Mouse (Mus musculus): ENCODE measurements at regions not wholly inside any gene's neighbourhood (a gene's known extent, or its start where the extent isn't known, plus 50 kb on each side); places are given as distances from the start of the nearest gene placed in this dataset.

DNA sequence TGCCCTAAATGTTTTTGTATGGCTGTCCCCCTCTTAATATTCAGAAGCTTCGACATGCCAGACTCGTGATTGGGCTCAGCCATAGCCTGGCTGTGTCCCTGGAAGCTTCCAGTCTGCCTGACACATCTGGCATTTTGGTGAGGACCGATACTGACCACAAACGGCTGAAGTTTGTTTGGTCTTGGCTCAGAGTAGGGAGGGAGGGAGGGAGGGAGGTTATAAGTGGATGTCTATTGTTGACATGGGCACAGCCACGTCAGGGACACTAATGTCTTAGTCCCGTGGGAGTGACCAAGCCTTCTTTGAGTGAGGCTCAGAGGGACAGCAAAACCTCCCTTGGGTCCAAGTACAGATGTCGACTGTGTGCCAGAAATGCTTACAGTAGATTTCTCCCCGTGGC lies 151.7 kb downstream of the Chst1 start:
- no peaks in the 10 kb centered on the region for H3K4me1 ChIP-seq (replicated peaks; ENCODE audit: control insufficient read depth, insufficient read depth, low read length)
- no peak overlapping the region for H3K9ac ChIP-seq (ENCODE audit: low read depth, low read length)
- H3K27ac ChIP-seq (ENCODE audit: low read depth, low read length) = no peak overlapping the region
- H3K9me3 ChIP-seq (ENCODE audit: control insufficient read depth) = no peaks in the 10 kb centered on the region
- no peaks in the 10 kb centered on the region for H3K36me3 ChIP-seq (ENCODE audit: control insufficient read depth, insufficient read depth)
- no peak for ATAC-seq
- 26% methylated on average over 8 of the region's 8 CpGs for WGBS
- no peaks in the 10 kb centered on the region for H3K27me3 ChIP-seq (replicated peaks; ENCODE audit: control insufficient read depth, insufficient read depth, low read length)
- no peak overlapping the region for H3K4me3 ChIP-seq (ENCODE audit: low read depth, low read length)
- H3K4me2 ChIP-seq (replicated peaks; ENCODE audit: low read depth) = no peak overlapping the region
- no peak for TF ChIP-seq CTCF (IDR thresholded peaks at IDR 0.05; ENCODE audit: low read depth)

DNA sequence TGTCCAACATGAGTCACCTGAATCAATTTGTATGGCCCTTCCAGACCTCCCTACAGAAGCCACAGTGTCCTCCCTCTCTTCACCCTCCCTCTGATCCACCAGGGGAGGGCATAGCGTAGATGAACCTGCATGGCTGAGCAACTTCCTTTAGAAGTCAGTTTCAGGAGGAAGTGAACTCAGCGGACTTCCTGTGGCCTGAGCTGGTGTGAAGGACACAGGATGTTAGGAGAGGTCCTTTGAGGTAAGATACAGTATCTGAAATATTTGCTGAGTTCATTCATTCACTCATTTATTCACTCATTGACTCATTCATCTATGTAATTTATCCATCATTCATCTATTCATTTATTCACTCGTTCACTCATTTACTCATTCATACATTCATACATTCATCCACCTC lies 152.6 kb downstream of the Chst1 start:
- H3K4me1 ChIP-seq (replicated peaks; ENCODE audit: control insufficient read depth, insufficient read depth, low read length) = no peaks in the 10 kb centered on the region
- no peaks in the 10 kb centered on the region for H3K9me3 ChIP-seq (ENCODE audit: control insufficient read depth)
- no peak overlapping the region for H3K27ac ChIP-seq (ENCODE audit: low read depth, low read length)
- H3K4me2 ChIP-seq (replicated peaks; ENCODE audit: low read depth) = no peak overlapping the region
- H3K9ac ChIP-seq (ENCODE audit: low read depth, low read length) = no peak overlapping the region
- 85% methylated on average over 3 of the region's 3 CpGs for WGBS
- no peaks in the 10 kb centered on the region for H3K27me3 ChIP-seq (replicated peaks; ENCODE audit: control insufficient read depth, insufficient read depth, low read length)
- no peak for TF ChIP-seq CTCF (IDR thresholded peaks at IDR 0.05; ENCODE audit: low read depth)
- ATAC-seq = no peak
- H3K36me3 ChIP-seq (ENCODE audit: control insufficient read depth, insufficient read depth) = no peaks in the 10 kb centered on the region
- H3K4me3 ChIP-seq (ENCODE audit: low read depth, low read length) = no peak overlapping the region

DNA sequence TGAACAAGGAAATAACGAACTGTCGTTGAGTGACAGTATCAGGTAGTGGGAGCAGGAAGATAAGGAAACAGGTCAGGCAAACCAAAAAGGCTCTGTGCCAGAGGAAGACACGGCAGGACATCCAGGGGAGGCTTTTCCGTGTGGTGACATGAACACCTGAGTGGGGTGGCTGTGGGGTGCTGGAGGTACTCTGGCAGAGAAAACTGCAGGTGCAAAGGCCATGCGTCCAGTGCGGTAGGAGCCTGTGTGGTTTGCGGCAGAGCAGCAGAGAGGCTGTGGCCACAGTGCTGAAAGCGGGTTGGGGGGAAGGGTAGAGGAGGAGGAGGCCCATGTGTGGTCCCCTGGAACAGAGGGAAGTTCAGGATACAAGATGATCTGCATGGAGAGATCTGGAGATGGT lies 153.3 kb downstream of the Chst1 start:
- Histone ChIP-seq H3K9me3 (ENCODE audit: control insufficient read depth) (no peaks in the 10 kb centered on the region), H3K27me3 (replicated peaks; ENCODE audit: control insufficient read depth, insufficient read depth, low read length) (no peaks in the 10 kb centered on the region), H3K9ac (ENCODE audit: low read depth, low read length) (no peak overlapping the region), H3K4me1 (replicated peaks; ENCODE audit: control insufficient read depth, insufficient read depth, low read length) (no peaks in the 10 kb centered on the region), H3K27ac (ENCODE audit: low read depth, low read length) (no peak overlapping the region), H3K36me3 (ENCODE audit: control insufficient read depth, insufficient read depth) (no peaks in the 10 kb centered on the region), H3K4me3 (ENCODE audit: low read depth, low read length) (no peak overlapping the region), H3K4me2 (replicated peaks; ENCODE audit: low read depth) (no peak overlapping the region)
- no peak for ATAC-seq
- TF ChIP-seq CTCF (IDR thresholded peaks at IDR 0.05; ENCODE audit: low read depth) = no peak
- 74% methylated on average over 8 of the region's 8 CpGs for WGBS

DNA sequence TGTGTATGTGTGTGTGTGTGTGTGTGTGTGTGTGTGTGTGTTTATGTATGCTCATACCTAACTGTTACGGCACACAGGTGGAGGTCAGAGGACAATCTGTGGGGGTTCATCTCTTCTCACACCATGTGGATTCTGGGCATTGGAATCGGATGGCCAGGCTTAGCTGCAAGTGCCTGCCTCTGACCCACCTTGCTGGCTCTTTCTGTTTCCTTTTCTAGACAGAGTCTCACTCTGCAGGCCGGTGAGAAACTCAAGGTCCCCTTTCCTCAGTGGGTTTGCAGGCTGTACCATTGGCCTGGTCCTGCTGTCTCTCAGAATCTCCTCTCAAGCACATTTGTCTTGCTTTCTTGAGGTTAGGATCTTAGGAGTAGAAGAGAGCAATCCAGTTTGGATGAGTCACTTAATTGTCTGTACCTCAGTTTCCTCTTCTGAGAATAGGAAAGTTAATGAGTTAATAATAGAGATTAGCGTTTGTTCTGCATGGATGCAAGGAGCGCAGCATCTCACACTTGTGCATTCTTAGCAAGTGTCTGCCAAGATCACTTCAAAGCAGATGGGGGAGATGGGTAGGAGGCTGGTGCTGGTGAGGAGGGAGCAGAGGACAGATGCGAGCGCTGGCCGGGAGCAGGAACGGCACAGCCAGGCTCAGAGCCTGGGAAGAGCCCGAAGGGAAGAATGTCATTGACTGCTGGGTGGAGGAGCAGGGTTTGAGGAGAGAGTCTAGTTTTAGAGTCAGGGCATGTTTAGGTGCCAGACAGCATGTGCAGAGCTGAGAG lies 155.2 kb downstream of the Chst1 start:
- no peaks in the 10 kb centered on the region for H3K36me3 ChIP-seq (ENCODE audit: control insufficient read depth, insufficient read depth)
- no peak for ATAC-seq
- H3K9ac ChIP-seq (ENCODE audit: low read depth, low read length) = no peak overlapping the region
- H3K27me3 ChIP-seq (replicated peaks; ENCODE audit: control insufficient read depth, insufficient read depth, low read length) = no peaks in the 10 kb centered on the region
- no peaks in the 10 kb centered on the region for H3K9me3 ChIP-seq (ENCODE audit: control insufficient read depth)
- H3K4me3 ChIP-seq (ENCODE audit: low read depth, low read length) = no peak overlapping the region
- no peak overlapping the region for H3K4me2 ChIP-seq (replicated peaks; ENCODE audit: low read depth)
- TF ChIP-seq CTCF (IDR thresholded peaks at IDR 0.05; ENCODE audit: low read depth) = no peak
- H3K4me1 ChIP-seq (replicated peaks; ENCODE audit: control insufficient read depth, insufficient read depth, low read length) = no peaks in the 10 kb centered on the region
- WGBS = 66% methylated on average over 10 of the region's 10 CpGs
- H3K27ac ChIP-seq (ENCODE audit: low read depth, low read length) = no peak overlapping the region

DNA sequence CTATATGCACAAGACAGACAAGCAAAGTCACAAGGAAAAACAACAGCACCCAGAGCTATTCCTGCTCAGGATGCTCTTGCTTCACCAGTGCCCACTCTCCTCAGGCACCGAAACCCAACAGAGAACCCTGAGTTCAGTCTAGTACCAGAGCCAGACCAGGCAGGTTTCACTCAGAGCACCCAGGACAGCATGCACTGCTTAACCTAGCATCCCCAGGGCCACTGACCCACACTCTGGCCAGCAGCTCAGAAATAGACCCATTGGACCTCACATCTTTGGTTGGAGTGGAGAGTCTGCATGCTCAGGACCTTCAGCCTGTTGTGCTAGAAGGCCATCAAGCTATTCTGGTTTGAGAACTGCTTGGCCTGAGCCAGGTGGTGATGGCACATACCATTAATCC lies 157.0 kb downstream of the Chst1 start:
- WGBS = 100% methylated on average over 1 of the region's 1 CpGs
- Histone ChIP-seq H3K27ac (ENCODE audit: low read depth, low read length) (no peak overlapping the region), H3K4me2 (replicated peaks; ENCODE audit: low read depth) (no peak overlapping the region), H3K9me3 (ENCODE audit: control insufficient read depth) (no peaks in the 10 kb centered on the region), H3K4me3 (ENCODE audit: low read depth, low read length) (no peak overlapping the region), H3K9ac (ENCODE audit: low read depth, low read length) (no peak overlapping the region), H3K27me3 (replicated peaks; ENCODE audit: control insufficient read depth, insufficient read depth, low read length) (no peaks in the 10 kb centered on the region), H3K36me3 (ENCODE audit: control insufficient read depth, insufficient read depth) (no peaks in the 10 kb centered on the region), H3K4me1 (replicated peaks; ENCODE audit: control insufficient read depth, insufficient read depth, low read length) (no peaks in the 10 kb centered on the region)
- ATAC-seq = no peak
- TF ChIP-seq CTCF (IDR thresholded peaks at IDR 0.05; ENCODE audit: low read depth) = no peak

DNA sequence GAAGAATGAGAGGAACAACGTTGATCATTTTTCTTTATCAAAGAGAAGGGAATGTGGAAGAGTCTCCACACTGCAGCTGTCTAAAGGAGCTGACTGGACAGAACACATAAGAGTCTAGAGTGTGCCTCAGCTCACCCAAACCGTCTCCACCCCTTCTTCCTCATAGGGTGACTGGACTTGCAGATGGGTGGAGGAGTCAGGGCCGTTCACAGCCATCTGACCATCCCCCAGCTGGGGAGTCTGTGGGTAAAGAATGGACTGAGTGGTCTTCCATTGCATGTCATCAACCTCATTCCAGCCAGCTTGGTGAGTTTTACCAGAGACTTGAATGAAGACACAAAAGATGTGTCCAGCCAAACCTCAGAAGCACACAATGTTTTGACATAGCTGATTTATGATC lies 156.1 kb upstream of the Syt13 start:
- Histone ChIP-seq H3K9ac (ENCODE audit: low read depth, low read length) (no peak overlapping the region), H3K4me2 (replicated peaks; ENCODE audit: low read depth) (no peak overlapping the region), H3K4me1 (replicated peaks; ENCODE audit: control insufficient read depth, insufficient read depth, low read length) (no peaks in the 10 kb centered on the region), H3K27ac (ENCODE audit: low read depth, low read length) (no peak overlapping the region), H3K36me3 (ENCODE audit: control insufficient read depth, insufficient read depth) (no peaks in the 10 kb centered on the region), H3K4me3 (ENCODE audit: low read depth, low read length) (no peak overlapping the region), H3K27me3 (replicated peaks; ENCODE audit: control insufficient read depth, insufficient read depth, low read length) (no peaks in the 10 kb centered on the region), H3K9me3 (ENCODE audit: control insufficient read depth) (no peaks in the 10 kb centered on the region)
- 40% methylated on average over 3 of the region's 3 CpGs for WGBS
- TF ChIP-seq CTCF (IDR thresholded peaks at IDR 0.05; ENCODE audit: low read depth) = no peak
- ATAC-seq = no peak

All from intestine, postnatal 0 days (tissue).